Mouse (Mus musculus) small intestine, adult 2 months (tissue): ENCODE measurements at regions not wholly inside any gene's neighbourhood (a gene's known extent, or its start where the extent isn't known, plus 50 kb on each side); places are given as distances from the start of the nearest gene placed in this dataset.

Experiments used
- CTCF ChIP-seq: fragments of 200-500 bp; IDR thresholded peaks from 2 replicates; pipeline ENCODE4 v1.5.1; 2012; ENCODE audit warnings: low read depth, mild to moderate bottlenecking, control low read depth, inconsistent platforms, low read length, moderate library complexity, mixed read lengths; ENCODE audit not compliant: insufficient replicate concordance, insufficient read length; ENCODE audit errors: extremely low read depth
- POLR2A ChIP-seq: fragments of 200-500 bp; IDR thresholded peaks from 2 replicates; pipeline ENCODE4 v1.6.1; 2012; ENCODE audit warnings: low read depth, mild to moderate bottlenecking, control low read depth, inconsistent platforms, low read length, moderate library complexity

DNA sequence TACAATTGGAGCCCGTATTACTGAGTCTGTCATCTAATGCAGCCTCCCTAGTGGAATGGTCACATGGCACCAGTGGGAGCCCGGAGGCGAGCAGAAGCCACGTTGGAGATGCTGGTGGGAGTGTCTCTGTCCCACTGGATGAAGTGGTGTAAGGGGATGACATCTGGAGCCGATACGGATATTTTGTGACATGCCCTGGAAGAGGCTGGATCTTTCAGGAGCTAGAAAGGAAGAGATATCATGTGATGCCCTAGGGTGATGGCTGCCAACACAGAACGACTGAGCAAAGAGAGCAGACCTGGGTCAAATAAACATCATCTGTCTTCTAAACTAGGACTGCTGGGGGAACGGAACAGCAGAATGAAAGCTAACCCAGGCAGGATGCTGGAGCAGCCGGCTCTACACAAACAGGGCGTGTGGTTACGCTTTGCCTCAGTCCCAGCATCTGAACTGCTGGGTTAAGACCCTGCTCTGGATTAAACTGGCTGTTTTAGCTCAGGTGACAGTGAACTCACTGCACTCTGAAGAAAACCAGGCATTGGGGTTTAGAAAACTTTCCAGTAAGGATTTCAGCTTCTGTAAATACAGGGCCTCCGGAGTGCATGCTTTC lies 111.7 kb upstream of the Smim15 start:
- no peak for TF ChIP-seq CTCF
- TF ChIP-seq POLR2A = no peak
